Mouse (Mus musculus) left cerebral cortex, postnatal 36 days (tissue): Measurements from ENCODE around the gene Ppp1r12b. TPM values are rescaled to one million over a fixed set of nuclear protein-coding genes. Genes with fewer than 3 reads are reported as not detected.

Source experiments
- DNase-seq, 2 experiments: peaks; one replicate each; pipeline ENCODE4 v3.0.0; 2021 to 2022; ENCODE audit warnings: low spot score in 2 of 2, mixed read lengths in 1 of 2
- intact Hi-C: fragments of 180-260 bp; cut with DNase I; formaldehyde crosslinking; loops from one replicate; pipeline ENCODE4 v1.15.1; 2025
- total RNA-seq, 2 experiments: library from RNA; stranded (reverse); gene quantifications; 2 replicates each; pipeline ENCODE4 v1.2.3; 2021

The Ppp1r12b gene
- total RNA-seq: 10 to 100 TPM; 75.6 to 88.7 TPM

DNA sequence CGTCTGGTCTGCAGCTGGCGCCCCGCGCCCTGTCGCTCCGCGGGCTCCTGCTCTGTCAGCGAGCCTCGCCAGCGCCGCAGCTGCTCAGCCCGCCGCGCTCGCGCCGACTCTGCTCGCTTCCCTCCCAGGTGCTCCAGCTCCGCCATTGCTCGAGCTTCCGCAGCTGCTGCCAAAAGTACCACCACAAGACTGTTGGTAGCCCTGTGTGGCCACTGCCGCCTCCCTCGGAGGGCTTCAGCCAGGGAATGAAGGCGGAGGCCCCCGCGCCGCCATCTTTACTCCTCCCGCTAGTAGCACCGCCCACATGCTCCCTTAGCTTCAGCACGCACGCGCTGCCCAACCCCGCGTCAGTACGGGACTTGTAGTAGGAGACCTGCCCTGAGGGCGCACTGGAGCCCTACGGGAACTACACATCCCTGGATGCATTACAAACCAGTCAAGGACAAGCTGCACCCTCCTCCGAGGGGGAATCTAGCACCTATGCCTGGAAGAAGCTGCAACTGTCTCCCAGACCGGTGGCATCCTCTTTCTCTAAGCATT, at the start of gene Ppp1r12b:
Gene Ppp1r12b, minus strand, starts transcription at position 306 of the 540 bp plus-strand sequence.
- DNase-seq: peak; percentile 95 to 96

DNA sequence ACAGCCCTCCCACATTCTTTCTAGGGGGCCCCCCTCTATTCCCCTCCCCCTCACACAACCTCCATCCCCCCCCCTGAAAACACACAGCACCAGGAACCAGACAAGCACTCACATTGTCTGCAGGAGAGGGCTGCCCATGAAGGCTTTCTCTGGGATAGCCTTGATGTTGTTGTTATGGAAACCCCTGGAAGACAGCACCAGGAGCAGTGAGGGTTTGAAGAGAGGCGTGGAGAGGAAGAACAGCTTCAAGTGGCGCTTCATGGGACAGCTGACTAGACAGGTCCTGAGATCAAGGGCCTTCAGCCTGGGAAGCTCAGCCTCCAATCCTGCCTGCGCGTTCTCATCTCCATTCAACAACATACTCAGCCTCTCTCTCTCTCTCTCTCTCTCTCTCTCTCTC, 47.6 kb upstream of the Ppp1r12b start:
- intact Hi-C loops: no loop called here

More for the DNA sequence above, at the start of gene Ppp1r12b:
- intact Hi-C loops: loop anchor here (5.0 kb wide), 1 partner anchor 43 kb away; no protein-coding TSS in a partner anchor

DNA sequence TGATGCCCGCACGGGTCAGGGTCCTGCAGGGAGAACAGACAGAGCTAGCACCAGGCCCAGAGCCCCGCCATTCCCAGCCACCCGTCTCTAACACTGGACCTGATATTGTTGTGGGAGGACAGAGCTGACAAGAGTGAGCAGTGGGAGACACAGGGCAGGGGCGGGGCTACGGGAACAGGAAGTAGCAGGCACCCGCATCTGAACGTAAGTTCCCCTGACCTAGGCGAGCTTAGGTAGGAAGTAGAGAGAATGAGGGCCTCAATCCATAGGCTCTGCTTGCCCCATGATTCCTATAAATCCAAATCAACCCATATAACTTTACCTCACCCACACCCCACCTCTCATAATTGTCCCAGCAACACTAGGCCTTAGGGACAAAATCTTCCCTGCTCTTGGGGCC, 44.8 kb upstream of the Ppp1r12b start:
- intact Hi-C loops: no loop called here
- DNase-seq: no peak

More for the DNA sequence above, 47.6 kb upstream of the Ppp1r12b start:
- DNase-seq: no peak

DNA sequence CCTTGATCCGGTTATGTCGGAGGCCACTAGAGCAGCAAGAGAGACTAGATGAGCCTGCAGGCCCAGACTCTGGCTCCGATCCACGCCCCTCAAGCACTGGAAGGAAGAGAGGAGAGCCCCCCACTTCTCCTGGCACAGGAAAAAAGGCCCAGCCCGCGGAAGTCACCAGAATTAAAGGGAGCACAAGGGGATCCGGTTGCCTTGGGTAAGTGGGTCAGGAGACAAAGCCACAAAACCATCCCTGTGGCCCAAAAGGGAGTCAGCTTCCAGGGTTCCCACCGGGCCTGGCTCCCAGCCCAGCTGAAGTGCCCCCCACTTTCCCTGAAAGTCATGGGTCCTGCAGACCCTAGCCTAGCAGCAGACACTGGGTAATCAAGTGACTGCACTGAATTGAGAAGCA, 42.5 kb upstream of the Ppp1r12b start:
- DNase-seq: no peak
- intact Hi-C loops: no loop called here

DNA sequence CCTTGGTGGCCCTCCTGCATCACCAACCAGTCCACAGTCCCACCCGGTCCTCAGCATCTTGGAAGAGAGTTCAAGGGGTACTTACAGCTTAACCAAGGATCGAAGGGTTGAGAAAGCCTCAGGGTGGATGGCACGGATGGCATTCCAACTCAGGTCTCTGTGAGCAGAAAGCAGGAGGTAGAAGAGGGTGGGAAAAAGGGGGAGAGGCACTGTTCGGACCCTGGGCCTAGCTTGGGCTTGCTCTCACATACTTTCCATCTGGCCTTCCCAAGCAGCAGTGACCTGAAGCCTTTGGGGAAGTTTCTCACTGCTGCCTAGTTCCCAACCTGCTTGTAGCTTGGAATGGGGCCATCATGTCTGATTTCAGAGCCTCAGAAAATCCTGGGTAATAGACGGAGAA, 41.8 kb upstream of the Ppp1r12b start:
- DNase-seq: no peak
- intact Hi-C loops: no loop called here

DNA sequence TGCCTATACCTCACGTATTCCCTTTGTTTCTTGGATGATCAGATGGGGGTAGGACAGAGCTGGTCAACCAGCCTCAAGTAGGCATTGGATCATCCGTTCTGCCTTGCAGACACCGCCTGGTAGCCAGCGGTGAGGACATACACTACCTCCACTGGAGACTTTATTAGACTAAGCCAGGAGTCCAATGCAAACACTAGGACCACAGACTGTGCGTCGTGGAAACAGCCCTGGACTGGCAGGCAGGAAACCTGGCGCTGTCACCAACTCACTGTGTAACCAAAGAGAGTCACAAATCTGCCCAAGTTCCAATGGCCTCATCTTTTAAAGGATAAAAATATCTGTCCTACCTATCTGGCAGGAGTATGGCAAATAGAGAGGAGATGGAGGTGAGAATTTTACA, 40.7 kb upstream of the Ppp1r12b start:
- intact Hi-C loops: no loop called here
- no peak for DNase-seq

DNA sequence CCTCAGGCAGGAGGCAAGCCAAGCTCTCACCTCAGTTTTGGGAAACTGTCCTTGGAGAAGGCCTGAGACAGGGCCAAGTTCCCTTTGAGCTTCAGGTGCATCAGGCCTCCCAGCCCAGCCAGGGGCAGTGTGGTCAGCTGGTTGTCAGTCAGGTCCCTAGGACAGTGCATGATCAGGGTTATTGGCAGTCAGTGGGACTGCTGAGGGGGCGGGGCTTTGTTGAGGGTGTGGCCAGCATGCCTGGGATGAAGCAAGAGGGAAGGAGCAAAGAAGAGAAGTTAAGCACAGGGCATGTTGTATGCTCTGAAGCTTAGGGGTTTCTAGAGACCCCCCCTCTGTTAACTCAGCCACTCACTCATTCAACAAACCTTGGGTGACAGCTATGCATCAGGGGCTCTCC, 40.2 kb upstream of the Ppp1r12b start:
- intact Hi-C loops: no loop called here

DNA sequence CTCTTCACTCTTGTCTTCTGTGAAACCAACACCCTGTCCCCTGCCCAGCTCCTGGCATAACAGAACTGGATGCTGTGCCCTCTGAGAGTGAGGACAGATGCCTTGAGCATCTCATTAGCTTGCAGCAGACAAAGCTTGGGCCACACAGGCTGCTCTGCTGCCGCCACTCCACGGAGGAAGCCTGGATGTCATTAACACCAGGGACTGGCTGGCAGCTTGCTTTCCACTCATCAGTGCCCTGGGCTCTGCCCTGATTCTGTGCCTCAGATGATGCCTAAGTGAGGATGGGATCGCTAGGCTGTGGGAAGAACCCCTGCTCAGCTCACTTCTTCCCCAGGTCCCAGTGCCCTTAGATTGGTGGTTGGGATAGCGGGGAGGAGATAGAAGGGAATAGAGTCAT, 39.7 kb upstream of the Ppp1r12b start:
- intact Hi-C loops: no loop called here

More for the DNA sequence above, 40.2 kb upstream of the Ppp1r12b start:
- no peak for DNase-seq

DNA sequence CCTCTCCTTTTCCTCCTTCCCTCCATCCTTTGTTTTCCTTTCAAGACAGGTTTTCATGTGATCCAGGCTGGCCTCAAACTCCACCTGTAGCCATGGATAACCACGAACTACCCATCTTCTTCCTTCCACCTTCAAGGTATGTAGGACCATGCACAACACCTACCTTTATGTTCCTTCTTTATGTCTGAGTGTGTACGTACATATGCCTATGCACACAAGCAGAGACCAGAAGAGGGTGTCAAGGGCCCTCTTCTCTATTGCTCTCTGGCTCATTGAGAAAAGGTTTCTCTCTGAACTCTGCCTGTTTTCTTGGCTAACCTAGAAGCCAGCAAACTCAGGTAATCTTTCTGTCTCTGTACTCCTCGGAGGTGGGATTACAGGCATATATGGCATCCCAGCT, 39.0 kb upstream of the Ppp1r12b start:
- no peak for DNase-seq
- intact Hi-C loops: no loop called here

More for the DNA sequence above, 39.7 kb upstream of the Ppp1r12b start:
- DNase-seq: no peak

DNA sequence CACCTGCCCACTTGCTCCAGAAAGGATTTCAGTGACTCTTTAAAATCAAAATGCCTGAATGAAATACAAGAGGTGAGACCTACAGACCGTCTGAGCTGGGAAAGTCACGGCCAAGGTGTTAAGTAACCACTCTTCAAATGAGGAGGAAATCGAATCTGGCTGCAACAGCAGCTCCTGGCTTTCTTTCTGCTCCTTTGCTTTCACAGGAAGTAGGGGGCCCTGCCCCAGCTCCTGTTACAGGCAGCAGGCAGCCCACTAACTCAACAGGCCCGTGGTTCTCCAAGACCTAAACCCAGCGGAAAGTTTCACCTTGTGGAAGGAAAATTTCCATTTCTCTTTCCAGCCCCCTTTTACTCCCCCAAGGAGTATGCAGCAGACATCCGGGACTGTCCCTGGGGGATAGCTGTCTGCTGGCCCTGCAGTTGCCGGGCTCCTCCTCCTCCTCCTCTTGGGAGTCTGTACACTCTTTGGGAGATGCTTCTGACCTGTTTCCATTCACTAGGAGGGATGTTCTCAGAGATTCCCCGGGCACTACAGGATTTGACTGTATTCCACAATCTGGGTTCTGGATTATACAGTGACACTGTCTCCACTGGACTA, 36.4 kb upstream of the Ppp1r12b start:
- intact Hi-C loops: no loop called here
- no peak for DNase-seq

DNA sequence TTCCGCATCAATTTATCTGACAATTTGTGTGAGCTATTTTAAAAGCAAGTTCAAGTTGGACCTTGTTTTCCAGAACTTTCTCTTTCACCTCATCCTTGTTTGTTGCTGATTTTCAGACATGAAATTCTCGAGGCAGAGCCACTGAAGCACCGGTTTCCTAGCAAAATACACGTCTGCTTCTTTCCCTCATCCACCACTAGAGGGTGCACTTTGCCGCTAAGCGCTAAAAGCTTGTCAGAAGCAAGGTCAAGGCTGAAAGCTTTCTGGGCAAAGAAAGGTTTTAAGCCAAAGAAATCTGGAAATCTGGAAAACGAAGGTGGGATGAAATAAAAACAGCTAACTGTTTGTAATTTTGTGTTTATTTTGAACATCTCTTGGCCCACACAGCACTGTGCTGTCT, 33.6 kb upstream of the Ppp1r12b start:
- intact Hi-C loops: loop anchor here (1.0 kb wide), 1 partner anchor 117 kb away; no protein-coding TSS in a partner anchor
- peak; percentile 76 to 78 for DNase-seq

DNA sequence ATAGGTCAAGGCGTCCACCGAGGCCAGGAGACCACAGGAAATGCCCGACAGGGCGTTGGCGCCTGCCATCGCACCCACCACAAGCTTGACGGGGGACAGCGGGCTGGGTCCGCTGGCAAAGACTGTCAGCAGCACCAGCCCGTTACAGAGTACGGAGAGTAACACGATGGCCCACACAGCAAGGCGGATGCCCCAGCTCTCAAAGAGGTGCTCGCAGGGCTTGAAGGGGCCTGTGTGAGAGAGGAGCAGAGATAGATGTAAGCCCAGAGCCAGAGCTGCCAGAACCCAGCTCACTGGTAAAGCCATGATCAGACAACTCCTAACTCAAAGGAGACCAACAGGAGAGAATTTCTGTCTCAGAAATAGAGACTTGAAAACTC, 32.2 kb upstream of the Ppp1r12b start:
- intact Hi-C loops: no loop called here
- no peak for DNase-seq

DNA sequence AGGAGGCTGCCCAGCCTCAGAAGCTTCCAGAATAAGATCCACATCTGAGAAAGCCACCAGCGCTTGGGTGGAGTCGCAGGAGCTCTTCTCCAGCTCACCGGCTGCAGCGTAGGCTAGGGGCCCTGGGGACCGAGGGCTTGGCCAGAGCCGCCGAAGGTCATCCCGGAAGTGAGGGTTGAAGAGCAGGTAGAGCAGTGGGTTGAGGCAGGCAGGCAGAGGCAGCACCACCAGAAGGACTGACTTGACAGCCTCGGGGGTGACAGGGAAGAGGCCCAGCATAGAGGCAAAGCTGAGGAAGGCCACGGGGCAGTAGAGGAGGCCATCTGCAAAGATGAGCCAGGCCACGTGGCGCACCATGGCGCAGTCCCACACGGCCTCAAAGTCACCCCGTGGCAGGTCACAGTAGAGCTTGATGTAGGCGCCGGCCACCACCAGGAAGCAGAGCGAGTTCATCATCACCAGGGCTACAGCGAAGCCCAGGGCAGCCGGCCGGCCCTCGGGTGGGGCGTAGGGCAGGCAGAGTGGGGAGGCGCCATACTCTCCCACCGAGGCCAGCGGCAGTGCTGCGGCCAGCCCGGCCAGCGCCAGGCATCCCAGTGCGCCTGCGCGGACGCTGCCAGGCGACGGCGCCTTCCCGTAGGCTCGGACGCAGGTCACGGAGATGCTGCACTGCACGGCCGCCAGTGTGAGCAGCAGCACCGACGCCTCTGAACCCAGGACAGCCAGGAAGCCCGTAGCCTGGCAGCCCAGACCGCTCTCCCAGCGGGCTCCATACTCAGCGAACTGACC, 31.6 kb upstream of the Ppp1r12b start:
- intact Hi-C loops: no loop called here
- DNase-seq: peak; percentile 60 to 68

DNA sequence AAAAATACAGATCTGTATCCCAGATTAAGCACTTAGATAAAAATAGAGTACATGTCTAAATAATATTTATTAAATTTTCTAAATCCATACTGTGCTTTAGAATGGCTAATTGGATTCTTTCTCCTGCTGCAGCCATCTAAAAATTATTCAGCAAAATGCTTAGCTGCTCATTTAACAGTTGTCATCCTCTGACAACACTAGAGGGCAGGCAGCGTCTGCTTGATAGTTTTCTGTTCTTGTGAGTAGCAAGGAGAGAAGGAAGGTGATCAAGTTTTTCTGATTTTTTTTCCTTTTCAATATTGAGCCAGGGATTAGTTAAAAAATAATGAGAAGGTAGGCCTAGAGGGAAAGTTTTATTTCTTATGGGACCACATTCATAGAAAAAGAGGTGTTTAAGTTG, 17.2 kb upstream of the Ppp1r12b start:
- no peak for DNase-seq
- intact Hi-C loops: no loop called here

DNA sequence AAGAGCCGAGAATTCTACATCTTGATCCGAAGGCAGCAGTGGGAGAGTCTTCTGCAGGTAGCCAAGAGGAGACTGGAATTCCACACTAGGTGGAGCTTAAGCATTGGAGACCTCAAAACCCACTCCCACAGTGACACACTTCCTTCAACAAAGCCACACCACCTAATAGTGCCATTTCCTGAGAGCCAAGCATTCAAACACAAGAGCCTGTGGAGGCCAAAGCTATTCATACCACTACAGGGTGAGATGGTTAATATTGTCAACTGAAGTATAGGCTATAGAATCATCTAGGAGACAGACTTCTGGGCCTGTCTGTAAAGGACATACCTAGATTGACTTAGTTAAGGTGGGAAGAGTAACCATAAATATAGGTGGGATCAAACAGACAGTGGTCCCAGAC, 9.7 kb upstream of the Ppp1r12b start:
- no peak for DNase-seq
- intact Hi-C loops: no loop called here

DNA sequence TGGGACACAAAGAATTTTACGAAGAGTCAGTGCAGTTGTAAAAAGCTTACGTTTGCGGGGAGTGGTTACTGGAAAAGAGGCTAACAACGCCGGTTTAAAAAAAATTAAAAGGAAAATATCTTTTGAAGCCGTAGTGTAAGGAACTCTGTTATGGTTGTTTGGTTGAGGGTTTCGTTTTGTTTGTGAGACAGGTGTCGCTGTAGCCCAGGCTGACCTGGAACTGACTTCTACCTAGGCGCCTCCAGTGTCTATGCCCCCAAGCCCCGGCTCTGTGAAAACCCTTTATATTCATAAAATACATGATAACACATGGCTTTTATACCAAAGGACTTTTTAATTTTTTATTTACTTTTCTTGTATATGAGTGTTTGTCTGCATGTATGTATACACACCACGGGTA, 7.1 kb upstream of the Ppp1r12b start:
- no peak for DNase-seq
- intact Hi-C loops: no loop called here

DNA sequence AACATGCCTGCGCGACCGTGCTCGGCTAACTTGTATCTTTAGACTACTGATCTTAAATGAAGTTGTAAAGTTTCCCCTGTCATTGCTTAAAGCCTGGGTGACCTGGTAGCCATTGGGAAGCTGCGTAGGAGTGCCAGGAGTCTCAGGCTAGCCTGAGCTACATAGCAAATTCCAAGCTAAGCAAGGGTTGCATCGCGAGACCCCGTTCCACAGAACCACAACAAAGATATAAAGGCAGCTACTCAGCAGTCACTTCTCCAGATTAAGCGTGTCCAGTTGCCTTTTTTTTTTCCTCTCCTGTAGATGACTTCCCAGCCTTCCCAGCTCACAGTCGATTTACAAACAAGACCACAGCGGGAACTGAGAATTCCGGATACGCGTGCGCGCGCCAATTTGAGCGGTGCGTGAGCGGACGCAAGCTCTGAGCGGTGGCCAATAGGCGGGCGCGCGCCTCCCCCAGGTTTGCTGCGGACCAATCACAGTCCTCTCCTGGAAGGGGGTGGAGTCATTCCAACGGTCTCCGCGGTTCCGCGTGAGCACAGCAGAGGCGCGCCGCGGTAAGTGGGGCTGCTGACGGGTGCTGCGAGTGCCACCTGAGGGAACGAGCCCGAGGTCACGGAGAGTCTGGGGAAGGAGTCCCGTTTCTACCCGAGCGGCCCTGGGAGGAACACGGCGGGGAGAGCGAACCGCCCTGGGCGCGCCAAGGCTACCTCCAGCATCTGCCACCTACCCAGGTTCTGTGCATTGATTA, 6.5 kb upstream of the Ppp1r12b start, which contains the start of gene Ube2t:
Gene Ube2t, plus strand, starts transcription at position 513 of the 751 bp plus-strand sequence.
- peak; percentile 90 to 93 for DNase-seq
- intact Hi-C loops: no loop called here

DNA sequence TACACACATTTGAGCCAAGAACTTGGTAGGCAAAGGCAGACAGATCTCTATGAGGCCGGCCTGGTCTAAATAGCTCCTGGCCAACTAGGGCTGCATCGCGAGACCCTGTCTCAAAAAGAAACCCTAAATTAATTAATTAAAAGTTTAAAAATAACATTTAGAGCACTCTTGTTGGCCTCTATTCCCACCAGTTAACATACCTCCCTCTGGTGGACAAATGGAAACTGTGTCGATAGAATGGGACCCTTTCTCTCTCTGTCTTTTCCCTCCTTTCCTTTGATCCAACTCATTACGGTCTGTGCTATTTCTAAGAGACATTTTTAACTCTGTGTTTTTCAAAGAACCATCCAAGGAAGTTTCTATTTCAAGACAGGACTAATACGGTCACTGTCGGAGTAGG, 4.9 kb upstream of the Ppp1r12b start:
- intact Hi-C loops: no loop called here
- no peak for DNase-seq

DNA sequence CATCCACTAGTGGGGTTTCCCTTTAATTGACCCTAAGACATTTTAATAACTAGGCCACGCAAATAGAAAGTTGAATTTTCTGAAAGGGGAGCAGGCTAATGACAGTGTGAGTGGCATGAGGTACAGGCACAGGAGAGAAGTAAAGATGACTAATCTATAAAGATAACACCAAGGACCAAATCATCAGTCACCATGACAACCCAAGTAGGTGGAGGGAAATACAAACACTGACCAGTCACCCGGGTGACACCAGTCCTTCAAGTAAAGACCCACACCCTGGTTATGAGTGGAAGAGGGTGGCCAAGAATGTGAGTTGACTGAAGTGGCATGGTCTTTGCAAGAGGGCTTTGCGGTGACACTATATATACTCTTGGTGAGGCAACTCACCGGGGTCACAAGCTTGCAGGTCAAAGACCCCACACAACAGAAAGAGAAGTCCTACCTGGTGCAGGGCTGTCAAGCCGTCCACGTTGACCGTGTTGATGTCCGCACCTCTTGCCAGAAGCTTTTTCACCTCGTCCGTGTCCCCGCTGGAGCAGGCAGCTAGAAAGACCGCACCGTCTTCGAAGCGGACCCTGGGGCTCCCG, 599 bp downstream of the Ppp1r12b start:
- DNase-seq: no peak
- intact Hi-C loops: loop anchor here (5.0 kb wide), 1 partner anchor 43 kb away; no protein-coding TSS in a partner anchor

DNA sequence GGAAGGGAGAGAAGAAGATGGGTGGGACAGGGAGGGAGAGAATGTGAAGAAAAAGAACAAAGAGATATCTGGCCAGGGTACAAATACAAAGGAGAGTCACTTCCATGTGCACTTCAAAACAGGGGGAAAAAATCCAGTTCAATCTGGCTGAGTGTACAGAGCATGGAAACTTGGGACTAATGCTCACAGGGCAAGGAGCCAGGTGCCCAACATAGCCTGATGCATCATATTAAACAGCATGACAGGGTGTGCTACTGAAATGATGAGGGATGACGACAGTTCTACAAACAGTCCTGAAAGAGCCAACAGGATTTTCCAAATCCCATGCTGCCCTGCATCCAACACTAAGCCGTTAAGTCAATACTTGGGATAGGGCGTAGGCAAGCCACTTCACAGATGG, 5.8 kb downstream of the Ppp1r12b start:
- DNase-seq: no peak
- intact Hi-C loops: no loop called here
